Mouse (Mus musculus) hindbrain, embryonic 10.5 days (tissue): ENCODE results near the gene Ddx23. TPM values are rescaled to one million over a fixed set of nuclear protein-coding genes. Genes with fewer than 3 reads are reported as not detected.

Experiments
- DNase-seq: peaks from one replicate; pipeline ENCODE4 v3.0.0-alpha.2; 2017; ENCODE audit warnings: low spot score
- H3K27ac ChIP-seq: fragments of 300-500 bp; sonication (generic); 2 replicates; pipeline ENCODE4 v1.5.1; 2016; ENCODE audit warnings: mild to moderate bottlenecking, moderate library complexity
- H3K27me3 ChIP-seq: fragments of 300-500 bp; sonication (generic); 2 replicates; pipeline ENCODE4 v1.6.1; 2016; ENCODE audit warnings: mild to moderate bottlenecking; ENCODE audit not compliant: poor library complexity, insufficient read depth, severe bottlenecking
- H3K36me3 ChIP-seq: fragments of 300-500 bp; sonication (generic); 2 replicates; pipeline ENCODE4 v1.6.1; 2016; ENCODE audit warnings: mild to moderate bottlenecking, moderate library complexity
- H3K4me1 ChIP-seq: fragments of 300-500 bp; sonication (generic); replicated peaks from 2 replicates; pipeline ENCODE4 v1.6.1; 2016; ENCODE audit warnings: mild to moderate bottlenecking
- H3K4me3 ChIP-seq: fragments of 300-500 bp; sonication (generic); 2 replicates; pipeline ENCODE4 v1.5.1; 2016; ENCODE audit warnings: mild to moderate bottlenecking, moderate library complexity
- H3K9me3 ChIP-seq: fragments of 300-500 bp; sonication (generic); 2 replicates; pipeline ENCODE4 v1.6.1; 2016; ENCODE audit warnings: mild to moderate bottlenecking, moderate library complexity
- WGBS: fragments of 180-500 bp; shearing (Covaris S2); methylation state at CpG from one replicate; pipeline ENCODE4 v1.1.7; 2016; 5-methylcytosine and 5-hydroxymethylcytosine counted together
- polyA plus RNA-seq: library from polyadenylated mRNA; unstranded; fragments of >200 nt; fragmentation: Nextera tagmentation; extraction: Ambion mirVana; gene quantifications from 2 replicates; pipeline ENCODE4 v1.2.1, GENCODE M21; 2016

The Ddx23 gene
- polyA plus RNA-seq, 1 experiment from 2014 or later, result 22.8 TPM

DNA sequence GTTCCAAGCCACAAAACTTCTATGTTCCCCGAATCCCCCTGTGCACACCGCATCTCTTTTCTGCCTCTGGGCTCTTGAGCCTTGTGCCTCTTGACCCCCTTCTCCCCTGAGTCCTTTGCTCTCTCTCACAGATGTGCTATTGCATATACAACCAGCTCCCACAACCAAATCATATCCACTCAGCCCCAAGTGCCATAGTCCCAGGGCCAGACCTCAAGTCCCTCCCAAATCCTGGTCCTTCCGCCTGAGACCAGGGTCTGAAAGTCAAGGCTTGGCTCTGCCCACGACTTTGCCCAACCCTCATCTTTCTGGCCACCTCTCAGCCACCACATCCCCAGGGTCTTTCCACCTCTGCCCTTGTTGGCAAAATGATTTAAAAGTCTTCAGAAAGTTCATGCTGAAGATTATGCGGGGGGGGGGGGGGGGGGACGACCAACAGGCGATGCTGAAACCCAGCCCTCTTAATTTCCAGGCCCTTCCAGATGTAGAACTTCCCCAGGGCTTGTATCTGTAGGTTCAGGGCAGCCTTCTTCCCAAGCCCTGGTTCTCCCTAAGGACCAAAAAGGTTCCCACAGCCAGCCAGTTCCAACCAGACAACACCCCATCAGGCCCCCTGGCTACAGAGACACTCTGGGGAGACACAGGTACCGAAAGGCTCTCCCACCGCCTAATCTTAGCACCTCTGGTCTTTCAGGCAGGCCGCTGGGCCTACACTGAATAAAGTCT, 54.5 kb downstream of the Ddx23 start:
- 0 out of 2 replicates have a peak, but pooled peaks cover 3% of the 10 kb centered on the region for H3K27me3 ChIP-seq
- 17% methylated on average over 10 of the region's 10 CpGs for WGBS
- peak; percentile 46 for DNase-seq
- H3K36me3 ChIP-seq, result peaks cover 32% of the 10 kb centered on the region
- H3K4me3 ChIP-seq, result peak overlapping the region; percentile 68
- no peaks in the 10 kb centered on the region for H3K9me3 ChIP-seq
- H3K4me1 ChIP-seq, result peaks cover 47% of the 10 kb centered on the region
- peak overlapping the region; percentile 95 for H3K27ac ChIP-seq

DNA sequence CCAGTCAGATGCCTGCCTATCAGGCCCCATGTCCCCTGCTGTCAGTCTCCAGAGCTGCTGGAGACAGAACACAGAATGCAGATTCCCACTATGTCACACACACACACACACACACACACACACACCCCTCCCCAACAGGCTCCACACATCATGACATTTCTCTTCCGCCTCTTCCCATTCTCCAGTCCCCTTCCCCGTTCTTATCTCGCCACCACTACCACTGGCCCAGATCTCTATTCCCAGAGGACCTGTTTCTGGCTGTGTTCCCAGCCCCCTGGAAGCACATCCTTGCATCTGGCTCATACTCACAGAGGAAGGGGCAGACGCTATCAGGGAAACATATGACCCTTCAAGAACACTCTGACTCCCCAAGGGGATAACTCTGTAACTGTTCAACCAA, 55.1 kb downstream of the Ddx23 start:
- Histone ChIP-seq H3K27me3 (0 out of 2 replicates have a peak, but pooled peaks cover 3% of the 10 kb centered on the region), H3K4me1 (peaks cover 54% of the 10 kb centered on the region), H3K27ac (peak overlapping the region; percentile 95), H3K4me3 (peak overlapping the region; percentile 68), H3K9me3 (no peaks in the 10 kb centered on the region), H3K36me3 (peaks cover 38% of the 10 kb centered on the region)
- whole genome bisulfite sequencing, result 53% methylated on average over 4 of the region's 4 CpGs
- DNase-seq, result no peak

DNA sequence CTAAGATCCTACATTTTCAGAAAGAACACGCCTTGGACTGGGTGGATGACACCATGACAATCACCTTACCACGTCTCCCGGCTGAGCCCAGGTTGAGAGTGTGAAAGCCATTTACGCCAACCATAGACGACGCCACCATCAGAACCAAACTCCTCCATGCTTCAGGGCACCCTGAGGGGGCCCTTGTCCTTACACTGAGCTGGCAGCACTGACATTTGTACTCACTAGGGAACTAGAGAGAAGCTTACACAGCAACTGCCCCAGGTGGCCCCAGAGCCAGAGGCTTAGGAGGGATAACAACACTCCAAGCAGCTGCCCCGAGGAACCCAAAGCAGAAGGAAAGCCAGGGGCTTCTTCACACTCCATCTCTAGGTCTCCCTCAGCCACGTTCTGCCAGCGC, 56.0 kb downstream of the Ddx23 start:
- 68% methylated on average over 9 of the region's 9 CpGs for WGBS
- no peak for DNase-seq
- peaks cover 61% of the 10 kb centered on the region for H3K4me1 ChIP-seq

DNA sequence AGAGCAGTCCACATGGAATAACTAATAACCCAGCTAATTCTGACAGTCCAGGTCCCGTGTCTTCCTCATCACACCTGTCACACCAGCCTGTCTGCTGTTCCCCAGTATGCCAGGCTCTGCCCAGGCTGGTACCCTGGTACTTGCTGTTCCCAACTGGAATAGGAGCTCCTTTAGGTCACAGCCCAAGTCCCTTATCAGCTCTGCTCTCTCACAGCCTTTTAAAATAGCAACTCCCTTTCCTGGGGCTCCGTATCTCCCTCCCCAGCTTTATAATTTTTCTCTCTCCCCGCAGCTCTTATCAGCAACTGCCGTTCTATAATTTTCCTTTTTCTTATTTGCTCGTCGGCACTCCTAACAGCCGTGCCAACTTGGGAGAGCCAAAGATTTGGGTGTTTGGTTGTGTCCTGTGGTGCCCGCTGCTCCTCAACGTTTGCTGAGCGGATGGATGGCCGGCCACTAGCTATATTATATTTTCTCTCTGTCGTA, 56.6 kb downstream of the Ddx23 start:
- Histone ChIP-seq H3K27me3 (0 out of 2 replicates have a peak, but pooled peaks cover 3% of the 10 kb centered on the region), H3K4me3 (no peak overlapping the region), H3K4me1 (peaks cover 61% of the 10 kb centered on the region), H3K27ac (no peak overlapping the region), H3K36me3 (peaks cover 53% of the 10 kb centered on the region), H3K9me3 (no peaks in the 10 kb centered on the region)
- 94% methylated on average over 12 of the region's 12 CpGs for WGBS
- DNase-seq, result no peak

More for the DNA sequence above, 56.0 kb downstream of the Ddx23 start:
- Histone ChIP-seq H3K9me3 (no peaks in the 10 kb centered on the region), H3K27me3 (0 out of 2 replicates have a peak, but pooled peaks cover 3% of the 10 kb centered on the region), H3K27ac (no peak overlapping the region), H3K4me3 (peak overlapping the region; percentile 68; the same call in 1 of the 2 replicates), H3K36me3 (peaks cover 46% of the 10 kb centered on the region)

DNA sequence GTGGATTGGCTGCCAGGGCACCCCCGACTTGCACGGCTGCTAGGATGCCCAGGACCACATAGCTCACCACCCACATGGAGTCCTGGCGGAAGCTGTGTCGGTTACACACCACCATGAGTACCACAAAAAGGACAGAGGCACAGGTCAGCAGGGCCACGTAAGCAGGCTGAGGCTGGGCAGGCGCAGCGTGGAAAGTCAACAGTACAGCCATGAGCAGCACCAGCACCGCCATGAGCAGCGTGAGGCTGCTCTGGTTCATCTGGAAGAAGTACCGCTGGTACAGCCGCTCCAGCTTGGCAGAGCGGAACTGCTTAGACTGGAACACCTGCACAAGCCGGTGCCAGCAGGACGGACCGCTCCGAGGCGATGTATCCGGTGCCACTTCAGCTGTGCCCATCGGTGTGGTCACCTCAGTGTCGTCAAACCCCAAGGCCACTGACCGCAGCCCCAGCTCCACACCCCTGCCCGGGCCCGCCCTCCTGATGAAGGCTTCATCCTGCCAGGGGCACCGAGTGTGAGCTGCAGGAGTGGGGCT, 58.6 kb downstream of the Ddx23 start:
- no peak for DNase-seq
- no peak overlapping the region for H3K27ac ChIP-seq
- H3K36me3 ChIP-seq, result peaks cover 73% of the 10 kb centered on the region
- H3K4me1 ChIP-seq, result peaks cover 51% of the 10 kb centered on the region
- H3K27me3 ChIP-seq, result no peaks in the 10 kb centered on the region
- 94% methylated on average over 24 of the region's 24 CpGs for WGBS
- no peak overlapping the region for H3K4me3 ChIP-seq
- H3K9me3 ChIP-seq, result no peaks in the 10 kb centered on the region

DNA sequence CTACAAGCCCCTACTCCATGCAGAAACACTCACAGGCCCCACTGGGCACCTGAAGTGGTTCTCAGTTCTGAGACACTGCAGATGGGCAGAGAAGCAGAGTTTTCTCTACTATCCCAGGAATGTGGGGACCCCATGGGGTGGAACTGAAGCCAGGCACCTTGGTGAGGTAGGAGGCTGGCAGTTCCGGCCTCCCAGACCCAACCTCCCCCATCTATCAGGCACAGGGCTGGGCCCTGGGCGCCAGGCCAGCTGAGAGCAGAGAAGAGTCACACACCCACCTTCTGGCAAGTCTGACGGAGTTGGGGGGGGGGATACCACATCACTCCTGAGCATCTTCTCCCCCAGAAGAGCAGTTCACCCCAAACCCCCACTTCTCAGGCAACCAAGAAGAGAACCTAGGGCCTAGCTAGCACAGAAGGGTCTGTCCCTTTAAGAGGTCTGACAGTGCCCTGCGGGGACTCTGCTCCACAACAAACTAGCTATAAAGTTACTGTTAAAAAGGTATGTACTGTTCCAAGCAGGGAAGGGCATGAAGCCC, 59.7 kb downstream of the Ddx23 start:
- no peaks in the 10 kb centered on the region for H3K9me3 ChIP-seq
- WGBS, result 60% methylated on average over 4 of the region's 4 CpGs
- no peaks in the 10 kb centered on the region for H3K27me3 ChIP-seq
- H3K4me1 ChIP-seq, result peaks cover 42% of the 10 kb centered on the region
- H3K36me3 ChIP-seq, result peaks cover 84% of the 10 kb centered on the region
- no peak overlapping the region; the same call in 1 of the 2 replicates for H3K27ac ChIP-seq
- H3K4me3 ChIP-seq, result 0 out of 2 replicates have a peak overlapping the region, but pooled peaks have one; percentile 9
- DNase-seq, result no peak

DNA sequence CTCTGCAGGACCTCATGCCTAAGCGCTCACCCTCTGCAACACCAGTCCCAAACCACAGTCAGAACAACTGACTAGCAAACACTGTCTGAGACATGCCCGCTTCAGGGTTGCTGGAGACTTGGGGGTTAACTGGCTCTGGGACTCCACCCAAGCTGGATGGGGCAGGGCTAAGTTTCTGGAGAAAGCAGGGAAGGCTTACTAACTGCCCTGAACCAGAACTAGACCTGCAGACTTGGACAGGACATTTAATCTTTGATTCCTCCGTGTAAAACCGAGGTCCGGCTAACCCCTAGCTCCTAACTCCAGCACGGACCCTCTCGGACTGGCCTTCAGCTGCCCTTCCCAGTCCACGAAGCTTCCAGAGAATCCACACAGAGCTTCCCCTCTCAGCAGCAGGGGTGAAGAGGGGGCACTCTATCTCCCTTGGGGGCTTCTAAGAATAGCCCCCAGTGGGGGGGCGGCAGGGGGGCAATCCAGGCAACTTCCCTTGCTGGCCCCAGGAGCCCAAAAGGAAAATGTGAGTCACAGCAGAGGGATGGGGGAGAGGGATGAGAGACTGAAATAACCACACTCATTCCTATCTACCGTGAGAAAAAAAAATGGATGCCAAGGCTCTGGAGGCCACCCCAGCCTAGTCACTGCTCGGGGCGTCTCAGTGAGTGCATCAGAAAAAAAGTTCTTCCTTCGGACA, 60.4 kb downstream of the Ddx23 start:
- DNase-seq, result no peak
- H3K9me3 ChIP-seq, result no peaks in the 10 kb centered on the region
- peak overlapping the region; percentile 16; the same call in 1 of the 2 replicates for H3K4me3 ChIP-seq
- no peaks in the 10 kb centered on the region for H3K27me3 ChIP-seq
- peaks cover 91% of the 10 kb centered on the region for H3K36me3 ChIP-seq
- H3K27ac ChIP-seq, result peak overlapping the region; percentile 13; the same call in 1 of the 2 replicates
- H3K4me1 ChIP-seq, result peaks cover 35% of the 10 kb centered on the region
- 57% methylated on average over 13 of the region's 13 CpGs for WGBS

DNA sequence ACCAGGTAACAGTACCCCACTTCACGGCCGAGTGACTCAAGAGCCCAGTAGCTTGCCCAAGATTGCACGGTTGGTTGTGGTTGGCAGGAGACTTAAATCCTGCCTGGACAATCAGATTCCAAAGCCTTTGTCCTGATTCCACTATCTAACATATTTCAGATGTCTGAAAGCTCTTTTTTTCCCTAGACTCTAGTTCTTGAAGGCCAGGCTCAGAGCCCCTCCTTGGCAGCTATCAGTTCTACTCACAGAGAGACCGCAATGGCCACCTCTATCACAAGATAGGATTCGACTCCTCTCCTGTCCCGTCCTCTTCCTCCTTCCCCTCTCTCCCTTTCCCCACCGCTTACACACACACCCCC, 60.9 kb downstream of the Ddx23 start:
- peaks cover 96% of the 10 kb centered on the region for H3K36me3 ChIP-seq
- 0 out of 2 replicates have a peak overlapping the region, but pooled peaks have one; percentile 13 for H3K27ac ChIP-seq
- H3K4me3 ChIP-seq, result peak overlapping the region; percentile 16; the same call in 1 of the 2 replicates
- DNase-seq, result no peak
- peaks cover 30% of the 10 kb centered on the region for H3K4me1 ChIP-seq
- WGBS, result 76% methylated on average over 7 of the region's 7 CpGs
- no peaks in the 10 kb centered on the region for H3K27me3 ChIP-seq
- no peaks in the 10 kb centered on the region for H3K9me3 ChIP-seq

DNA sequence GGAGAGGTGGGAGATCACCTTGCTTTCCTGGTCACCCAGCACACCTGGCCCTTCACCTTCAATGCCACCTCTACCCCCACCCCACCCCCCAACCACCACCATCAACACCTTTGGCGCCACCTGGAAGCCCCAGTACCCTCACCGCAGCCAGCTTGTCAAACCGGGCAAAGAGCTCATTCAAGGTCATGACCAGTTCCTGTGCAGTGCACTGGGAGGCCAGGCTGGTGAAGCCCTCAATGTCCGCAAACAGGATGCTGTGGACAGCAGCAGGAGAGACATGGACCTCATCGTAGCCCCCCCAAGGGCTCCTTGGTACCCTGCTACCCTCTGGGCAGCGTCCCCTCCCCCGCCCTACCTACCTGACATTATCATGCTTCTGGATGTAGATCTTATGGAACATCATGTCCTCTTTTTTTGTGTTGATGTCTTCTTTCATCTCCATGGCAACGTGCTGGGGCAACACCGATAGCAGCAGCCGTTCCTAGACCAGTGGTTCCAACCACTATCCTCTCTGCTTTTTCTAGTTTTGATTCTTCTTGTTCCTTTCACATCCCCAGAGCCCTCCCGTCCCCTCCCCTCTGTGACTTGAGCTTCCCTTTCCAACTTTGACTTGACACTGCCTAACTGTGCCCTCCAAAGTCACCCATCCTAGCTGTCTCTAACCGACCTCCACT, 62.5 kb downstream of the Ddx23 start:
- 81% methylated on average over 12 of the region's 12 CpGs for WGBS

DNA sequence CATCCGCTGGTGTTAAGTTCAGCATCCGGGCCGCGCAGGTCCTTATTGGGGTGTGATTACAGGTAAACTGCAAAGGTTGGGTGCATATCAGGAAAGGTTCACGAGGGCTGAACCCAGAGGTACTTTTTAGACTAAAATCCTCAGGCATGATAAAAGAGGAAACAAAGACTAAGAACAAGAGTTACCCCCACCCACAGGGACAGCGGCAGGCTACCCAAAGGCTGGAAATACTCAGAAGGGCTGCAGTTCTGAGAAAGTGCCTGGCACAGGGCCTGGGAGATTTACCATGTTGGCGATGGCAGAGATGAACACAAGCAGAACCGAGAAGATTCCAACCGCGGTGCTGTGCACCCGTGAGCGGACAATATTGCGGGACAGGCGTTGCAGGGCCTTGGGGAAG, 66.1 kb downstream of the Ddx23 start:
- Histone ChIP-seq H3K4me1 (0 out of 2 replicates have a peak, but pooled peaks cover 2% of the 10 kb centered on the region), H3K27ac (no peak overlapping the region), H3K36me3 (peaks cover 100% of the 10 kb centered on the region), H3K27me3 (no peaks in the 10 kb centered on the region), H3K9me3 (no peaks in the 10 kb centered on the region), H3K4me3 (no peak overlapping the region)
- no peak for DNase-seq
- 92% methylated on average over 14 of the region's 14 CpGs for WGBS

More for the DNA sequence above, 62.5 kb downstream of the Ddx23 start:
- Histone ChIP-seq H3K27me3 (no peaks in the 10 kb centered on the region), H3K36me3 (peaks cover 100% of the 10 kb centered on the region), H3K4me3 (no peak overlapping the region), H3K4me1 (peaks cover 25% of the 10 kb centered on the region), H3K9me3 (no peaks in the 10 kb centered on the region), H3K27ac (no peak overlapping the region)
- DNase-seq, result no peak
